In genomic region chr12:84813773-84814172, GRCm38 (mm10) we compare ENCODE assay signal across 14 mouse cellular contexts. TPM values are rescaled to one million over a fixed set of nuclear protein-coding genes. Genes with fewer than 3 reads are reported as not detected.
A peak's percentile ranks its signal among the peaks of the same experiment; 100 is the strongest.
DNase-seq lines count a peak whose midpoint lies in the region; ATAC-seq lines count a peak whose summit lies in the region.
"Had no signal": no experiment of that assay in that cellular context is flagged by ENCODE, and none has a peak within 500 bp of the region (broad histone marks: within the 10 kb centered on the region; RNA-seq: fewer than 3 reads in every experiment).

No protein-coding gene starts in this region.

- WGBS in liver, embryonic 12.5 days (ENCODE audit: insufficient replicate concordance): 37% methylated on average over 7 of the region's 7 CpGs
- 51% methylated on average over 7 of the region's 7 CpGs for WGBS in hindbrain, embryonic 11.5 days

- H3K4me3 ChIP-seq in liver, embryonic 12.5 days: no peak overlapping the region
- H3K4me3 ChIP-seq in hindbrain, embryonic 11.5 days (ENCODE audit: low read depth, low read length): no peak overlapping the region
- H3K4me3 ChIP-seq: forebrain, embryonic 10.5 days; limb, embryonic 13.5 days; midbrain, embryonic 13.5 days; neural tube, embryonic 13.5 days had no signal

- H3K36me3 ChIP-seq in liver, embryonic 12.5 days: no peaks in the 10 kb centered on the region
- no peaks in the 10 kb centered on the region for H3K36me3 ChIP-seq in hindbrain, embryonic 11.5 days (ENCODE audit: control insufficient read depth, insufficient read depth, low read length)
- H3K36me3 ChIP-seq: forebrain, embryonic 10.5 days; limb, embryonic 13.5 days; midbrain, embryonic 13.5 days; neural tube, embryonic 13.5 days had no signal

- peak; percentile 31 for DNase-seq in adrenal gland, postnatal 10 days
- DNase-seq in adrenal gland, adult 8-10 months: no peak
- DNase-seq in liver: no peak
- DNase-seq in R1 (ENCODE audit: low read depth, low spot score): peak; percentile 28
- DNase-seq in lung, postnatal 10 days: peak; percentile 33
- no peak for DNase-seq in hindbrain, embryonic 11.5 days (ENCODE audit: low spot score)
- DNase-seq in left cerebral cortex, adult 8-10 months (ENCODE audit: low spot score in 2 of 2): no peak
- DNase-seq: gastrocnemius, postnatal 10 days; layer of hippocampus, adult 9-11 months had no signal

- H3K4me1 ChIP-seq in liver, embryonic 12.5 days: peaks cover 21% of the 10 kb centered on the region
- H3K4me1 ChIP-seq in hindbrain, embryonic 11.5 days (replicated peaks; ENCODE audit: control insufficient read depth, insufficient read depth, low read length): no peaks in the 10 kb centered on the region
- H3K4me1 ChIP-seq: forebrain, embryonic 10.5 days; limb, embryonic 13.5 days; midbrain, embryonic 13.5 days; neural tube, embryonic 13.5 days had no signal

- no peak overlapping the region for H3K4me2 ChIP-seq in liver, embryonic 12.5 days
- H3K4me2 ChIP-seq in hindbrain, embryonic 11.5 days (replicated peaks; ENCODE audit: low read depth, low read length): no peak overlapping the region
- H3K4me2 ChIP-seq: limb, embryonic 13.5 days; midbrain, embryonic 13.5 days; neural tube, embryonic 13.5 days had no signal

- H3K9me3 ChIP-seq in liver, embryonic 12.5 days (replicated peaks): no peaks in the 10 kb centered on the region
- no peaks in the 10 kb centered on the region for H3K9me3 ChIP-seq in hindbrain, embryonic 11.5 days (ENCODE audit: control insufficient read depth, low read length)
- H3K9me3 ChIP-seq: forebrain, embryonic 10.5 days; limb, embryonic 13.5 days; midbrain, embryonic 13.5 days; neural tube, embryonic 13.5 days had no signal

- no peak overlapping the region for H3K27ac ChIP-seq in liver, embryonic 12.5 days
- H3K27ac ChIP-seq in hindbrain, embryonic 11.5 days (ENCODE audit: low read depth, low read length): no peak overlapping the region
- H3K27ac ChIP-seq: forebrain, embryonic 10.5 days; limb, embryonic 13.5 days; midbrain, embryonic 13.5 days; neural tube, embryonic 13.5 days had no signal

- H3K27me3 ChIP-seq in liver, embryonic 12.5 days (replicated peaks): peaks cover 9% of the 10 kb centered on the region
- H3K27me3 ChIP-seq in hindbrain, embryonic 11.5 days (ENCODE audit: control insufficient read depth, insufficient read depth, low read length): no peaks in the 10 kb centered on the region
- H3K27me3 ChIP-seq: midbrain, embryonic 13.5 days; neural tube, embryonic 13.5 days had no signal

- no peak overlapping the region for H3K9ac ChIP-seq in liver, embryonic 12.5 days
- H3K9ac ChIP-seq in hindbrain, embryonic 11.5 days (ENCODE audit: low read depth, low read length): no peak overlapping the region
- H3K9ac ChIP-seq: limb, embryonic 13.5 days; midbrain, embryonic 13.5 days; neural tube, embryonic 13.5 days had no signal

- ATAC-seq in liver, embryonic 12.5 days: 0 out of 2 replicates have a peak, but pooled peaks have one; percentile 13
- ATAC-seq in hindbrain, embryonic 11.5 days (ENCODE audit: low FRiP score): no peak
- ATAC-seq: midbrain, embryonic 13.5 days had no signal

RNA-seq across cellular contexts. Expression of gene Isca2, which starts 40.7 kb away (rescaled TPM):
- 100 to 1,000 TPM in 1 of 2 experiments, 10 to 100 TPM in 1; 94.6 to 121 TPM for total RNA-seq in adrenal gland, postnatal 10 days (2021)
- 10 to 100 TPM; 53.6 to 69.2 (median 65.4) TPM for total RNA-seq in adrenal gland, adult 8-10 months (2022)
- 116 and 123 TPM in 2 replicates for polyA plus RNA-seq in liver, embryonic 12.5 days (2016; fragmentation: Nextera tagmentation; extraction: Ambion mirVana)
- polyA plus RNA-seq in hindbrain, embryonic 11.5 days (2014; fragmentation: Nextera tagmentation; extraction: Ambion mirVana): 151 and 164 TPM in 2 replicates
- 10 to 100 TPM; 52.3 to 66.3 (median 60.8) TPM for total RNA-seq in left cerebral cortex, adult 8-10 months (2022)

RNA-seq across cellular contexts. Expression of gene Npc2, which starts 40.8 kb away (rescaled TPM):
- 10 to 100 TPM; 65.4 to 69.5 TPM for total RNA-seq in adrenal gland, postnatal 10 days (2021)
- 100 to 1,000 TPM in 1 of 4 experiments, 10 to 100 TPM in 3; 79.8 to 105 (median 86.2) TPM for total RNA-seq in adrenal gland, adult 8-10 months (2022)
- polyA plus RNA-seq in liver, embryonic 12.5 days (2016; fragmentation: Nextera tagmentation; extraction: Ambion mirVana): 23.6 and 24.0 TPM in 2 replicates
- 79.4 and 89.2 TPM in 2 replicates for polyA plus RNA-seq in hindbrain, embryonic 11.5 days (2014; fragmentation: Nextera tagmentation; extraction: Ambion mirVana)
- 10 to 100 TPM; 30.5 to 57.3 (median 41.3) TPM for total RNA-seq in left cerebral cortex, adult 8-10 months (2022)

Comparison
In these comparisons a context has a peak if more than half of its experiments do, and no peak if none do; other contexts are left out.
1. DNase-seq: peak in adrenal gland, postnatal 10 days (single experiment), R1 (single experiment) and lung, postnatal 10 days (single experiment); none in adrenal gland, adult 8-10 months (single experiment), liver (single experiment), hindbrain, embryonic 11.5 days (single experiment) and left cerebral cortex, adult 8-10 months (0 of 2).